In genomic region chr4:136431376-136431693, GRCm38 (mm10) we compare ENCODE assay signal across 8 mouse cellular contexts. TPM values are rescaled to one million over a fixed set of nuclear protein-coding genes. Genes with fewer than 3 reads are reported as not detected.
DNase-seq lines count a peak whose midpoint lies in the region; ATAC-seq and TF ChIP-seq lines count a peak whose summit lies in the region.

No protein-coding gene starts in this region.

- no peaks in the 10 kb centered on the region for H3K36me3 ChIP-seq in forebrain, embryonic 13.5 days (ENCODE audit: poor library complexity, severe bottlenecking)
- no peaks in the 10 kb centered on the region for H3K36me3 ChIP-seq in intestine, embryonic 15.5 days
- no peaks in the 10 kb centered on the region for H3K36me3 ChIP-seq in limb, embryonic 11.5 days (ENCODE audit: control insufficient read depth, insufficient read depth, low read length)
- H3K36me3 ChIP-seq in midbrain, postnatal 0 days (ENCODE audit: insufficient read depth, low read length) = no peaks in the 10 kb centered on the region

- no peaks in the 10 kb centered on the region for H3K9me3 ChIP-seq in forebrain, embryonic 13.5 days (replicated peaks)
- H3K9me3 ChIP-seq in intestine, embryonic 15.5 days = no peaks in the 10 kb centered on the region
- H3K9me3 ChIP-seq in limb, embryonic 11.5 days (ENCODE audit: control insufficient read depth, low read length) = no peaks in the 10 kb centered on the region
- no peaks in the 10 kb centered on the region for H3K9me3 ChIP-seq in midbrain, postnatal 0 days (ENCODE audit: low read length)

- peak; percentile 68 for DNase-seq in urinary bladder, postnatal 25 days (ENCODE audit: low spot score)
- DNase-seq in urinary bladder, postnatal 10 days (ENCODE audit: low spot score) = no peak
- DNase-seq in c-Kit-negative CD71-positive TER-119-positive erythroid progenitor cells, embryonic 14.5 days (ENCODE audit: low read depth, low spot score) = peak; percentile 47
- DNase-seq in limb, embryonic 11.5 days (ENCODE audit: low spot score) = peak; percentile 86
- peak; percentile 82 for DNase-seq in midbrain, postnatal 0 days (ENCODE audit: low spot score)

- no peak overlapping the region for H3K27ac ChIP-seq in forebrain, embryonic 13.5 days
- no peak overlapping the region for H3K27ac ChIP-seq in intestine, embryonic 15.5 days
- no peak overlapping the region for H3K27ac ChIP-seq in limb, embryonic 11.5 days (replicated peaks; ENCODE audit: low read depth, low read length)
- no peak overlapping the region for H3K27ac ChIP-seq in midbrain, postnatal 0 days (ENCODE audit: low read depth, low read length)

- H3K4me1 ChIP-seq in forebrain, embryonic 13.5 days = peaks cover 14% of the 10 kb centered on the region
- H3K4me1 ChIP-seq in intestine, embryonic 15.5 days (replicated peaks) = 0 out of 2 replicates have a peak, but pooled peaks cover 3% of the 10 kb centered on the region
- 0 out of 2 replicates have a peak, but pooled peaks cover 5% of the 10 kb centered on the region for H3K4me1 ChIP-seq in limb, embryonic 11.5 days (ENCODE audit: control insufficient read depth, insufficient read depth, low read length)
- H3K4me1 ChIP-seq in midbrain, postnatal 0 days (ENCODE audit: insufficient read depth, low read length) = peaks cover 6% of the 10 kb centered on the region; the same call in 1 of the 2 replicates

- no peak overlapping the region for H3K4me2 ChIP-seq in forebrain, embryonic 13.5 days
- H3K4me2 ChIP-seq in intestine, embryonic 15.5 days (replicated peaks) = no peak overlapping the region
- no peak overlapping the region for H3K4me2 ChIP-seq in limb, embryonic 11.5 days (ENCODE audit: low read depth, severe bottlenecking)
- no peak overlapping the region for H3K4me2 ChIP-seq in midbrain, postnatal 0 days (ENCODE audit: low read depth, low read length, poor library complexity, severe bottlenecking)

- 0 out of 2 replicates have a peak, but pooled peaks have one; percentile 16 for ATAC-seq in forebrain, embryonic 13.5 days
- ATAC-seq in intestine, embryonic 15.5 days = peak; percentile 39; the same call in 1 of the 2 replicates
- ATAC-seq in limb, embryonic 11.5 days (ENCODE audit: insufficient number of reproducible peaks, low FRiP score, low TSS enrichment, low read depth) = no peak
- no peak for ATAC-seq in midbrain, postnatal 0 days (ENCODE audit: low FRiP score)
- ATAC-seq in erythroblast, adult 5-6 weeks (replicated peaks; ENCODE audit: low FRiP score, poor library complexity, severe bottlenecking) = no peak

- 0 out of 2 replicates have a peak, but pooled peaks cover under 1% of the 10 kb centered on the region for H3K27me3 ChIP-seq in forebrain, embryonic 13.5 days
- H3K27me3 ChIP-seq in intestine, embryonic 15.5 days (replicated peaks) = no peaks in the 10 kb centered on the region
- no peaks in the 10 kb centered on the region for H3K27me3 ChIP-seq in limb, embryonic 11.5 days (ENCODE audit: control insufficient read depth, insufficient read depth, low read length)
- peaks cover 3% of the 10 kb centered on the region; the same call in 1 of the 2 replicates for H3K27me3 ChIP-seq in midbrain, postnatal 0 days (ENCODE audit: insufficient read depth, low read length)

- 2% methylated on average over 3 of the region's 3 CpGs for WGBS in forebrain, embryonic 13.5 days
- WGBS in intestine, embryonic 15.5 days = 8% methylated on average over 3 of the region's 3 CpGs
- WGBS in limb, embryonic 11.5 days = 2% methylated on average over 3 of the region's 3 CpGs
- 0% methylated on average over 3 of the region's 3 CpGs for WGBS in midbrain, postnatal 0 days

- H3K9ac ChIP-seq in forebrain, embryonic 13.5 days = no peak overlapping the region
- no peak overlapping the region for H3K9ac ChIP-seq in intestine, embryonic 15.5 days
- H3K9ac ChIP-seq in limb, embryonic 11.5 days (ENCODE audit: low read length) = no peak overlapping the region
- no peak overlapping the region for H3K9ac ChIP-seq in midbrain, postnatal 0 days (replicated peaks; ENCODE audit: low read length, poor library complexity, severe bottlenecking)

- TF ChIP-seq CTCF in midbrain, postnatal 0 days (IDR thresholded peaks at IDR 0.05) = peak; percentile 82

- H3K4me3 ChIP-seq in forebrain, embryonic 13.5 days = no peak overlapping the region
- H3K4me3 ChIP-seq in intestine, embryonic 15.5 days (replicated peaks) = no peak overlapping the region
- no peak overlapping the region for H3K4me3 ChIP-seq in limb, embryonic 11.5 days (ENCODE audit: low read depth, low read length)
- H3K4me3 ChIP-seq in midbrain, postnatal 0 days (ENCODE audit: low read depth, low read length) = no peak overlapping the region

RNA-seq across cellular contexts. Expression of gene Htr1d, which starts 8.0 kb away (rescaled TPM):
- polyA plus RNA-seq in forebrain, embryonic 13.5 days (2015; fragmentation: Nextera tagmentation; extraction: Ambion mirVana) = 0.37 and 0.38 TPM in 2 replicates
- 0.11 and 0.28 TPM in 2 replicates for polyA plus RNA-seq in intestine, embryonic 15.5 days (2015; fragmentation: Nextera tagmentation; extraction: Ambion mirVana)
- polyA plus RNA-seq in limb, embryonic 11.5 days (2014; fragmentation: Nextera tagmentation; extraction: Ambion mirVana) = 0.15 TPM in 1 of 2 replicates, not detected in the other
- 4.4 and 5.1 TPM in 2 replicates for total RNA-seq in midbrain, postnatal 0 days (2014; rRNA removed)
- polyA plus RNA-seq in midbrain, postnatal 0 days (2015; fragmentation: Nextera tagmentation; extraction: Ambion mirVana) = 5.3 and 5.9 TPM in 2 replicates
- total RNA-seq in erythroblast, adult 5-6 weeks (2015; ENCODE audit: low replicate concordance) = not detected in 2 replicates
- not detected in 2 replicates for total RNA-seq in erythroblast, adult 5-6 weeks (2017; ENCODE audit: low replicate concordance)

RNA-seq across cellular contexts. Expression of gene 6030445D17Rik, which starts 30.7 kb away (rescaled TPM):
- 0.13 TPM in 1 of 2 replicates, not detected in the other for polyA plus RNA-seq in forebrain, embryonic 13.5 days (2015; fragmentation: Nextera tagmentation; extraction: Ambion mirVana)
- polyA plus RNA-seq in intestine, embryonic 15.5 days (2015; fragmentation: Nextera tagmentation; extraction: Ambion mirVana) = 0.43 and 0.50 TPM in 2 replicates
- polyA plus RNA-seq in limb, embryonic 11.5 days (2014; fragmentation: Nextera tagmentation; extraction: Ambion mirVana) = 0.08 and 0.10 TPM in 2 replicates
- total RNA-seq in midbrain, postnatal 0 days (2014; rRNA removed) = 0.19 and 0.27 TPM in 2 replicates
- polyA plus RNA-seq in midbrain, postnatal 0 days (2015; fragmentation: Nextera tagmentation; extraction: Ambion mirVana) = 0.22 and 0.40 TPM in 2 replicates
- not detected in 2 replicates for total RNA-seq in erythroblast, adult 5-6 weeks (2015; ENCODE audit: low replicate concordance)
- total RNA-seq in erythroblast, adult 5-6 weeks (2017; ENCODE audit: low replicate concordance) = not detected in 2 replicates

RNA-seq across cellular contexts. Expression of gene Luzp1, which starts 38.2 kb away (rescaled TPM):
- 91.1 and 99.1 TPM in 2 replicates for polyA plus RNA-seq in forebrain, embryonic 13.5 days (2015; fragmentation: Nextera tagmentation; extraction: Ambion mirVana)
- polyA plus RNA-seq in intestine, embryonic 15.5 days (2015; fragmentation: Nextera tagmentation; extraction: Ambion mirVana) = 114 and 115 TPM in 2 replicates
- polyA plus RNA-seq in limb, embryonic 11.5 days (2014; fragmentation: Nextera tagmentation; extraction: Ambion mirVana) = 134 and 137 TPM in 2 replicates
- total RNA-seq in midbrain, postnatal 0 days (2014; rRNA removed) = 15.2 and 17.0 TPM in 2 replicates
- polyA plus RNA-seq in midbrain, postnatal 0 days (2015; fragmentation: Nextera tagmentation; extraction: Ambion mirVana) = 50.6 and 58.0 TPM in 2 replicates
- 0.42 and 1.2 TPM in 2 replicates for total RNA-seq in erythroblast, adult 5-6 weeks (2015; ENCODE audit: low replicate concordance)
- total RNA-seq in erythroblast, adult 5-6 weeks (2017; ENCODE audit: low replicate concordance) = 1.0 and 10.7 TPM in 2 replicates

Comparison
In these comparisons a context has a peak if more than half of its experiments do, and no peak if none do; other contexts are left out.
1. ATAC-seq: peak in forebrain, embryonic 13.5 days (single experiment) and intestine, embryonic 15.5 days (single experiment); none in limb, embryonic 11.5 days (single experiment), midbrain, postnatal 0 days (single experiment) and erythroblast, adult 5-6 weeks (single experiment).